Mouse (Mus musculus) bone marrow macrophage, adult 2 months (primary cell): ENCODE results near the gene Epb41l1.

Experiments used
- CTCF ChIP-seq: IDR thresholded peaks from 2 replicates; pipeline ENCODE4 v1.5.1; 2012; ENCODE audit warnings: low read depth, mild to moderate bottlenecking, low read length, moderate library complexity
- POLR2A ChIP-seq: IDR thresholded peaks from 2 replicates; pipeline ENCODE4 v1.6.1; 2012; ENCODE audit warnings: mild to moderate bottlenecking, low read depth, low read length, borderline replicate concordance

DNA sequence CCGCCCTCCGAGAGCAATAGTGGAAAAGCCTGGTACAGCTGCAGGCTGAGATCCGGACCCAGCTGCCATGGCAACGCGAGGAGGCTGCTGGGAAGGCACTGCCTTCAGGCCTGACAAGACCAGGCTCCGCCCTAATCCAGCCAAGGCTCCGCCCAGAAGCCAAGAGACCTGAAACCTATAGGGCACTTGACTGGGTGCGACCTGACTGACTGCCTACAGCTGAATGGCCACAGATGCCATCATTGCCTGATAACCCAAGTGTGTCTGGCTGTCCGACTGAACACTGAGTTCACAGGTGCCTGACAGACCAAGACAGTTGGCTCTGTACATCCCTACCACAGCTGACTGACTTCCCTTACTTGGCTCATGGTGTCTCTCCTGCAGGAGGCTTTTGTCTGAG lies 19.4 kb upstream of the Epb41l1 start:
- TF ChIP-seq POLR2A (no peak), CTCF (no peak)
